Mouse (Mus musculus) liver (tissue): Measurements from ENCODE around the gene Dusp19.
A peak's percentile ranks its signal among the peaks of the same experiment; 100 is the strongest.

Experiments used
- DNase-seq: peaks from one replicate; pipeline ENCODE4 v3.0.0-alpha.2; 2020; ENCODE audit warnings: mixed read lengths

Gene Dusp19

DNA sequence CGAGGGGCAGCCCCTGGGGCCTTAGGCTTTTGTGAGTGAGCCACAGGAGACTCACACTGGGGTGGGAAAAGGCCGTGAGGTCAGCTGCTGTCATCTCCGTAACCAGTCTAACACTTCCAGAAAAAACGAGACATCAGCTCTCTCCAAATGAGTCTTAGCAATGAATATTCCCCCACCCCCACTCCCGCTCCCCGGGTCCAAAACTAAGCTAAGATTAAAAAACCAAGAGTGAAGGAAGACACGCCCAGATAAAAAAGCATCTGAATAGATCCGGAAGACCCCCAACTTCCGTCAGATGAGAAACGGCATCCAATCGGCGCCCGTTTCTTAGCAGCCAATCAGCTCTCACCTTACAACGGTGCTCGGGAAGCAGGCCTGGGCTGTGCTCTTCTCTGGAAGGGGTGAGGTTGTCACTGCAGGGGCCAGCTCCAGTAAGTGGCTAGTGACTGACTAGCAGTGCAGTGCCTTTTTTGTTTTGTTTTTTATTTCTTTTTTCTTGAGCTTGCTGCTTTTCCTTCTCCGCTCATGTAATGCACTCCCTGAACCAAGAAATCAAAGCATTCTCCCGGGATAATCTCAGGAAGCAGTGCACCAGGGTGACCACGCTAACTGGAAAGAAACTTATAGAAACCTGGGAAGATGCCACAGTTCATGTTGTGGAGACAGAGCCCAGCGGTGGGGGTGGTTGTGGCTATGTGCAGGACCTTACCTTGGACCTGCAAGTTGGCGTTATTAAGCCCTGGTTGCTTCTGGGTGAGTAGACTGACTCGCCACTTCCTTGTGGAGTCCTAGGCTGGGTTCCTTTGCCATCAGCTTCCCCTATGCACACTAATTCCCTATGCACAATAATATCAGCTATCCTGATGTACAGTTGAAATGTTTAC, at the start of gene Dusp19, which contains the start of gene Nup35:
TSS of gene Dusp19 (plus strand) at position 192 of the 884 bp plus-strand sequence.
TSS of gene Nup35 (plus strand) at position 383 of the 884 bp plus-strand sequence.
- peak; percentile 90 for DNase-seq

DNA sequence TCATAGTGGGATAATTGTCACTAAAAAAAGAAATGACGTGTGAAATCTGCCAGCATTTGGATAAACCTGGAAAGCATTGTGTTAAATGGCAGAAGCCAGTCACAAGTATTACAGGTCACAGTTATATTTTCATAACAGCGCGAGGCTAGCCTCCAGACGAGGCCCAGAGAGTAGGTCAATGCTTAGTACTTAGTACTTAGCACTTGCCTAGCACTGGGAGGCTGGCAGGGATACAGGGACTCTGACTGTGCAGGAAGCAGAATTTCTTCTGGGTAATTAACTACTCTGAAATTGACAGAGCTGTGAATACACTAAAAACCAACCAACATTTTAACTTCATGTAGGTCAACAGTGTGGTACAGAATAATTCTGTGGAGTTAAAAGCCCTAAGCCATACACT, 49.4 kb upstream of the Dusp19 start:
- no peak for DNase-seq

DNA sequence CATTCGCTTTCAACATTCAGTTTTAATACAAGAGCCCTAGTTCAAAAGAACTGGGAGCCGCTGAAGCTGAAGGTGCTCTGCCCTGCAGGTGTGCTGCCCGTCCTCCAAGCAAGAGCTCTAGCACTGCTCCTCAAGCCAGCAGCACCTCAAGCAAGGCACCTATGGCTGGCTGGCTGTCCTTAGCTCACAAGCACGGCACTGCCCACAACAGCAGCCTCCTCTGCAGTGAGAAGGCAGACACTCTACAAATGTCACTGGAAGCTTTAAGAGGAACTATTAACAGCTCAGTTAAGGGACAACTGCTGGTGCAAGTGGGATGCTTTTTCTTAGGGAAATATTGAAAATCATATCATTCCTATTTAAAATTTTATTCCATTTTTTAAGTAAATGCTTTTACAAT, 46.2 kb upstream of the Dusp19 start:
- no peak for DNase-seq

GRCm38 (mm10) chr2:80577286-80577685, 39.6 kb upstream of the Dusp19 start:
- DNase-seq, result no peak

DNA sequence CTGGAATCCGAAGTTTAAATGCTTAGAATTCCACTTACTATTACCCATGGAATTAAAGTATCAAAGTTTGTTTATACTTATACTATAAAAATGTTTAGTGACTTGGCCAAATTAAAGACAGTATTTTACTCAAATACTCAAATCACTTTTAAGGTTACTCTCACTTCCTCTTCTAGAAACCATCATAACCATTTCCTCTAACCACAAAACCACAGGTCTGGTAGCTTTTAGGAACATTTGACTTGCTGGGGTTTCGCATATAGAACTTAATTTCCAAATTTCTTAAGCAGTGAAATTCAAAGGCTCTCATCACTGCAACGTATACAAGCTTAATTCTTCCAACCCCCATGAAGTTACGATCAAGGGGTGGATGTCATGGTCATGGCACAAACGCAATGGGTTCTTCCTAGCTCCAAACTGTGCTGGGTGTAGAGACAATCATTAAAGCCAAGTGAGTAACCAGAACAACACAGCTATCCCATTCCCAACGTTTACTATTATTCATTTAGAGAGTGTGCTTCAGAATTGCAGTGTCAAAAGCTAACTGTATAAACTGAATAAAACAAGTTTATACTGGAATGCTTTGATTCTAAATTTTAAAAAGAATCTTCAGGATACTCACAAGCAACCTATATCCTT, 37.5 kb upstream of the Dusp19 start:
- DNase-seq, result no peak

DNA sequence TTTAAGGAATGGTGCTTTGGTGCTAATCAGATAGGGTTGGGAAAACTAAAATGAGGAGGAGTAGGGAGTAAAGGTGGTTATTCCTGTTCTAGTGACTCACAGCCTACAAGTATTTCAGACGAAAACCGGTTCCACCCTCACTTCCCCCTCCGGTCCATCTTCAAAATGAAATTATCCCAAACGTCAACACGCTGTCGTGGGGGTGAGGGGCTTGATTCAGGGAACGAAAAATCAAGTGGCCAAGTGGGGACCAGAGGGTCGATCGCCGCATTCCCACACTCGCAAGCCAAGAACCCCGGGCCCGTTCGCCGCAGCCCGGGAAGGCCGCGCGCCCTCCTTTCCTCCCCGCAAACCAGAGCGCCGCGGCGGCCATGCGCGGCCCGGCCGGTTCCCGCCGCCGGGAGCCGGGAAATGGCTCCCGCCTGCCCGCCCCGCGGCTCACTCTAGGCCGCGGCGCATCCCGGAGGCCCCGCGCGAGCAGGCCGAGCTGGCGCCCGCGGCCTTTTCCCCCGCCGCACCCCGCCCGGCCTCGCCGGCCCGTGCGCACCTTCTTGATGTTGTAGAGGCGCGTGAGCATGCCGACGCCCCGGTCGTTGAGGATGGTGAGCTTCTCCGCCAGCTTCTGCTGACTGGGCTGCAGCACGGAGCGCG, 36.4 kb upstream of the Dusp19 start:
- no peak for DNase-seq

DNA sequence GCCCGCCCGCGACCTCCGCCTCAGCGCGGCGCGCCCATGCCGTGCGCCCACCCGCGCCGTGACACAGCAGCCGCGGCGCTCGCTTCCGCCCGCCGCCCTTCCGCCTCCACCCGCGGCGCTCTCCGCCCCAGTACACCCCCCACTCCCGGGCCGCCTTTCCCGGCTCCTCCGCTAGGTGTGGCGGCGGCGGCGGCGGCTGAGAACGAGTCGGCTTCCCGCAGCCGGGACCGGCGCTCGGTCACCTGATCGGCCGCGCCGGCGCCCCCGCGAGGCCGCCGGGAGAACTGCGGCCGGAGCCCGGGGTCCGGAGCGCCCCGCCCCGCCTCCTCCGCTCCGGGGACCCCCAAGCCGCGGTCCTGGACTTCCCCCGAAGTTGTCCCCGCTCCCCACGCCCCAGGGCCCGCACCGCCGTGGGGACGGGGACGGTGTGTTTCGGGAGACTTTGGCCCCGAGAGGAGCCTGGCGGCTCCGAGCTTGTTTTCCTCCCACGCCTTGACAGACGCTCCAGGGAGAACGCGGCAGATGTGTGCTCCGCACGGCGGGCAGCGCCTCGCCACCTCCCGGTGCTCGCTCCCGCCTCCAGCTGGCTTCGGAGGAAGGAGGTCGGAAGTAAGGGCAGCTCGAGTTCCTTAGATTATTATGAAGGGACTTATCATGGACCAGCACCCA, 35.7 kb upstream of the Dusp19 start, which contains the start of gene Nckap1:
TSS of gene Nckap1 (minus strand) at position 338 of the 669 bp plus-strand sequence.
- peak; percentile 91 for DNase-seq

DNA sequence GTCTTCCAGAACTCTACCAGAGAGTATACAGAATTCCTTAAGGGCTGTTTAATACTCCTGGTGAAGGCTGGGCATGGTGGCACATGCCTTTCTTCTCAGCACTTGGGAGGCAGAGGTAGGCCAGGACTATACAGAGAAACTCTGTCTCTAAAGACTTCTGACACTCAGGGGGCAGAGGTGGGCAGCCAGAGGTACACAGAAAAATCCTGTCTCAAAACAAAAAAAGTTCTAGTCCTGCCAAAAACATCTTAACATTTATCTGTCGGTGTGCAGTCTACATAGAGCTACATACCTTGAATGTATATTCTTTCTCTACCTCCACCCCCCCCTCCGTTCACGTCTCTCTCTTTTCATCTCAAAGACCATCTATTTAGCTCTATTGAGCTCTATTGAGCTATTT, 34.5 kb upstream of the Dusp19 start:
- no peak for DNase-seq

DNA sequence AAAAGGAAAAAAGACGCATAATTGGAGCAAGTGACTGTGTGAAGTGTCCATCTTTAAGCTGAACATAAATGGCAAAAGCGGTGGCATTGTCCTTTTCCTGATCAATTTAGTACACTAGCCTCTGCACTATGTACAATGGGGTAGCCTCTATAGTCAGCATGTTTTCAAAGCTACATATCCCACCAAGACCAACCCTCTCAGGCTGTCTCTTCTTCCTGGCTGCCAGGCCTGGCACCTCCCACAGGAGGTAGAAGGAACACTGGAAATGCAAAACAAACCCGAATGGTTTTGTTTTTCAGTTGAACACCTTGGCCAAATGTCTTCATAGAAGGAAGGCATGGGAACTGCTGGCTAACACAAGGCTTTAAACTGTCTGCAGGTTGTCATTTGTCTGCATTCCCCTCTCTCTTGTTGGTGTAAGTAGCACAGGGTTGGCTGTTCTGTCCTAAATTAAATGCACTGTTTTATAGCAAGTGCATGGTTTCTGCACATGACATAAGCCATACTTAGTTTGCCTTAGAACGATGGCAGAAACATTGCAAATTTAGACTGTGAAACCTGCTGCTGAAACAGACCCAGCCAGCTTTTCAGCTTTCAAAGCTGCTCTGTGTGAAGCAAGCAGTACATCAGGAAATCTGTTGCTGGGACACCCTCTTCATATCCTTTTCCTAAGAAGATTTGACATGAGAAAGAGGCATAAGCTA, 22.5 kb upstream of the Dusp19 start:
- no peak for DNase-seq

GRCm38 (mm10) chr2:80596960-80597359, 19.9 kb upstream of the Dusp19 start:
- no peak for DNase-seq

GRCm38 (mm10) chr2:80599850-80600249, 17.0 kb upstream of the Dusp19 start:
- no peak for DNase-seq

GRCm38 (mm10) chr2:80600611-80601010, 16.2 kb upstream of the Dusp19 start:
- no peak for DNase-seq

DNA sequence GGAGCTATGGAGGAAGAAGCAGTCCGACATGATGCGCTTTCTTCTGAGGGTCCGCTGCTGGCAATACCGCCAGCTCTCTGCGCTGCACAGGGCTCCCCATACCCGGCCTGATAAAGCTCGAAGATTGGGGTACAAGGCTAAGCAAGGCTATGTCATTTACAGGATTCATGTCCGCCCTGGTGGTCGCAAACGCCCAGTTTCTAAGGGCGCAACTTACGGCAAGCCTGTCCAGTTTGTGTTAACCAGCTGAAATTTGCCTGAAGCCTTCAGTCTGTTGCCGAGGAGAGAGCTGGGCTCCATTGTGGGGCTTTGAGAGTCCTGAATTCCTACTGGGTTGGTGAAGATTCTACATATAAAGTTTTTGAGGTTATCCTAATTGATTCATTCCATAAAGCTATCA, 14.1 kb upstream of the Dusp19 start:
- no peak for DNase-seq

DNA sequence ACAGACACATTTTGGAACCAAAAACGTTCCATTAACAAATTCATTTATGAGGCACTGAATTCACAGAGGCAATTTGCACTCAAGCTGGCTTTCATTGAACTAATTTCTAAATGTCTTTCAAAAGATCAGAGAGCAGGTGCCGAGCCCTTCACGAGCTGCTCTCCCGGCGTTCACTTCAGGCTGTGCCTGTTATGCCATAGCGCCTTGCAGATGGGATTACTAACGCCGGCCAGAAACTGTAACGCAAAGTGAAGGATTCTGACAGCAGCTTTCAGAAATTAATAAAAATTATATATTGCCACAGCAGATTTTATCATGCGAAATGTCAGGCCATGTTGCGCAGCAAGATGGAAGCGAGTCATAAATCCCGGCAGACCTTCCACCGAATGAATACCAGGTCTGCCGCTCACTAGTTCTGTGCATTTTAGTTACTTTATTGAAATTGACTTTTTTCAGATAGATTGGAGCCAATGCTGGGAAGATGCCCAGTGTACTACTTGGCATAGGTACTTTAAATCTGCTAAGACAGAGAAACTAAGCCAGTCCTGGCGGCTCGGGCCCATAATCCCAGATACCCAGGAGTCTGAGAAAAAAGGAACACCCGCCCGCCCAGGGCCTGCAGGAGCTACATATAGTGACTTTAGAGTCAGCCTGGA, 12.9 kb upstream of the Dusp19 start:
- no peak for DNase-seq

DNA sequence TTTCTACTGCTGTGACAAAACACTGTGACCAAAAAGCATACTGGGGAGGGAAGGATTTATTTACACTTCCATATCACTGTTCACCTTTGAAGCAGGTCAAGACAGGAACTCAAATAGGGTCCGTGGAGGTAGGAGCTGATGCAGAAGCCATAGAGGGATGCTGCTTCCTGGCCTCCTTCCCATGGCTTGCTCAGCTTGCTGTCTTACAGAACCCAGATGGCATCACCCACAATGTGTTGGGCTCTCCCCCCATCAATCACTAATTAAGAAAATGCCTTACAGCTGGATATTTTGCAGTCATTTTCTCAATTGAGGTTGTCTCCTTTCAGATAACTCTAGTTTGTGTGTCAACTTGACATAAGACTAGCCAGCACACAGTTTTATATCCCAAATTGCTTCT, 4.6 kb upstream of the Dusp19 start:
- no peak for DNase-seq

DNA sequence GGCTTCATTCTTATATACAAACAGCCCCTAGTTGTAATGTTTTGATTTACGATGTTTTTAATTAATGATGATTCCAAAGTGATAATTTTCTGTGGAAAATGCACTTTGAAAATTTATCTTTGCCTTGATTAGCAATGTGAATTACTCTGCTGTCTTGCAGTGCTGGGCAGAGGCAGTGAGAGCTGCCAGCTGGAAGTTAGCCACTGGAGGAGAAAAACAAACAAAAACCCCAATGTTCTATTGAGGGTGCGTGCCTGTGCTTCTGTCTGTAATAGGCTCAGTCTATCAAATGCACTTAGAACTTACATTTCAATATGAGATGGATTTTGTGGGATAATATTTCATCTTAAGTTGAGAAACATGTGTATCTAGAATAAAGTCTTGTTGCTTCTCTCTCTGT, 4.0 kb upstream of the Dusp19 start:
- no peak for DNase-seq

DNA sequence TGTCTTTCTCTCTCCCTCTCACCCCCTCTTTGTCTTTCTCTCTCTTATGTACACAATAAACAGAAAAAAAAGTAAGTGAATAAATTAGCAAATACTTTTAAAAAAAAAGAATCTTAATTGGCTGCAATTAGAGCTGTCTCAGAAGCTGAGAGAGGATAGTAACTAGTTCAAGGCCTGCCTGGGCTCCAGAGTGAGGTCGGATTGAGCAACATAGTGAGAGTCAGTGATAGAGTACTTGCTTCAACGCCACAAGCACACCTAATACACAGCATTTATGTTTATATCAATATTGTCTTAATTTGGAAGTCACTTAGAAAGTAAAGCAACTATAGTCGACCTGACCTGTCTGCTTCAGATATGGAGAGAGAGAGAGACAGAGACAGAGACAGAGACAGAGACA, 2.1 kb downstream of the Dusp19 start:
- no peak for DNase-seq

- DNase-seq, result no peak
Measured at GRCm38 (mm10) chr2:80621921-80622320, 5.1 kb downstream of the Dusp19 start.

GRCm38 (mm10) chr2:80624523-80624922, 7.7 kb downstream of the Dusp19 start:
- DNase-seq, result no peak

- DNase-seq, result no peak
Measured at GRCm38 (mm10) chr2:80632336-80633026, 15.6 kb downstream of the Dusp19 start.
